Mouse (Mus musculus): Measurements from ENCODE around the gene Zmynd15. TPM values are rescaled to one million over a fixed set of nuclear protein-coding genes. Genes with fewer than 3 reads are reported as not detected.

Zmynd15 gene
- polyA plus RNA-seq, 1 experiment from 2014 or later: 1.5 TPM

GRCm38 (mm10) chr11:70511825-70512224, 52.6 kb downstream of the Zmynd15 start:
- no peak overlapping the region for H3K27ac ChIP-seq (replicated peaks)
- no peak overlapping the region for H3K4me2 ChIP-seq
- ATAC-seq (ENCODE audit: low read depth): no peak
- H3K4me1 ChIP-seq (replicated peaks): peaks cover 6% of the 10 kb centered on the region; the same call in 1 of the 2 replicates
- H3K4me3 ChIP-seq: no peak overlapping the region
- 94% methylated on average over 7 of the region's 7 CpGs for WGBS
- 0 out of 2 replicates have a peak, but pooled peaks cover 5% of the 10 kb centered on the region for H3K27me3 ChIP-seq
- no peaks in the 10 kb centered on the region for H3K9me3 ChIP-seq
- H3K36me3 ChIP-seq: no peaks in the 10 kb centered on the region
- H3K9ac ChIP-seq: no peak overlapping the region

GRCm38 (mm10) chr11:70512709-70513342, 53.6 kb downstream of the Zmynd15 start:
- Histone ChIP-seq H3K9me3 (no peaks in the 10 kb centered on the region), H3K27me3 (0 out of 2 replicates have a peak, but pooled peaks cover 5% of the 10 kb centered on the region), H3K4me2 (no peak overlapping the region), H3K4me3 (no peak overlapping the region), H3K4me1 (replicated peaks) (peaks cover 6% of the 10 kb centered on the region; the same call in 1 of the 2 replicates), H3K27ac (replicated peaks) (no peak overlapping the region), H3K9ac (no peak overlapping the region), H3K36me3 (no peaks in the 10 kb centered on the region)
- no peak for ATAC-seq (ENCODE audit: low read depth)
- 78% methylated on average over 7 of the region's 7 CpGs for WGBS

- H3K27me3 ChIP-seq: 0 out of 2 replicates have a peak, but pooled peaks cover 2% of the 10 kb centered on the region
- no peaks in the 10 kb centered on the region for H3K9me3 ChIP-seq
- H3K9ac ChIP-seq: no peak overlapping the region
- no peaks in the 10 kb centered on the region for H3K36me3 ChIP-seq
- no peak overlapping the region for H3K4me2 ChIP-seq
- 53% methylated on average over 11 of the region's 11 CpGs for WGBS
- H3K4me1 ChIP-seq (replicated peaks): peaks cover 6% of the 10 kb centered on the region; the same call in 1 of the 2 replicates
- no peak overlapping the region for H3K4me3 ChIP-seq
- H3K27ac ChIP-seq (replicated peaks): no peak overlapping the region
- ATAC-seq (ENCODE audit: low read depth): 0 out of 2 replicates have a peak, but pooled peaks have one; percentile 34
Observed at GRCm38 (mm10) chr11:70513520-70513919, 54.3 kb downstream of the Zmynd15 start.

- H3K4me2 ChIP-seq: no peak within 1 kb of the TSS
- no peak within 1 kb of the TSS for H3K9ac ChIP-seq
- 87% methylated on average over 7 of the region's 7 CpGs for WGBS
- peaks cover 6% of the 10 kb centered on the region; the same call in 1 of the 2 replicates for H3K4me1 ChIP-seq (replicated peaks)
- no peak within 1 kb of the TSS for H3K4me3 ChIP-seq
- H3K27ac ChIP-seq (replicated peaks): no peak within 1 kb of the TSS
- 0 out of 2 replicates have a peak, but pooled peaks cover 4% of the 10 kb centered on the region for H3K27me3 ChIP-seq
- no peaks in the 10 kb centered on the region for H3K9me3 ChIP-seq
- no peak for ATAC-seq (ENCODE audit: low read depth)
- H3K36me3 ChIP-seq: no peaks in the 10 kb centered on the region
Observed at GRCm38 (mm10) chr11:70514288-70514687, 55.1 kb downstream of the Zmynd15 start, which contains the start of gene Vmo1. Vmo1 (minus strand) TSS chr11:70514616.

Small RNA genes within 50 kb of the gene (microRNA-seq; reads per million reads assigned to microRNA genes)
- not detected for gene Mir7115

Other genes with a start within 250 kb of the Zmynd15 start
- 3.0 and 3.4 TPM in 2 replicates for gene Slc16a11, start 246.7 kb upstream of the Zmynd15 start, polyA plus RNA-seq (2015; fragmentation: Nextera tagmentation; extraction: Ambion mirVana)
- gene Slc16a13, start 238.4 kb upstream of the Zmynd15 start, polyA plus RNA-seq (2015; fragmentation: Nextera tagmentation; extraction: Ambion mirVana): 14.7 and 15.8 TPM in 2 replicates
- 6.0 and 6.1 TPM in 2 replicates for gene Bcl6b, start 229.6 kb upstream of the Zmynd15 start, polyA plus RNA-seq (2015; fragmentation: Nextera tagmentation; extraction: Ambion mirVana)
- 161 and 174 TPM in 2 replicates for gene 0610010K14Rik, start 221.5 kb upstream of the Zmynd15 start, polyA plus RNA-seq (2015; fragmentation: Nextera tagmentation; extraction: Ambion mirVana)
- gene Gm21988, start 219.6 kb upstream of the Zmynd15 start, polyA plus RNA-seq (2015; fragmentation: Nextera tagmentation; extraction: Ambion mirVana): 17.0 and 18.3 TPM in 2 replicates
- 362 and 382 TPM in 2 replicates for gene Rnasek, start 219.6 kb upstream of the Zmynd15 start, polyA plus RNA-seq (2015; fragmentation: Nextera tagmentation; extraction: Ambion mirVana)
- 2.5 and 2.6 TPM in 2 replicates for gene Alox12, start 204.1 kb upstream of the Zmynd15 start, polyA plus RNA-seq (2015; fragmentation: Nextera tagmentation; extraction: Ambion mirVana)
- not detected in 2 replicates for gene Alox12e, start 136.8 kb upstream of the Zmynd15 start, polyA plus RNA-seq (2015; fragmentation: Nextera tagmentation; extraction: Ambion mirVana)
- gene Alox15, start 107.4 kb upstream of the Zmynd15 start, polyA plus RNA-seq (2015; fragmentation: Nextera tagmentation; extraction: Ambion mirVana): 0.28 TPM in 1 of 2 replicates, not detected in the other
- gene Pelp1, start 49.4 kb upstream of the Zmynd15 start, polyA plus RNA-seq (2015; fragmentation: Nextera tagmentation; extraction: Ambion mirVana): 31.9 and 32.6 TPM in 2 replicates
- gene Arrb2, start 26.8 kb upstream of the Zmynd15 start, polyA plus RNA-seq (2015; fragmentation: Nextera tagmentation; extraction: Ambion mirVana): 43.8 and 46.6 TPM in 2 replicates
- 45.3 and 46.0 TPM in 2 replicates for gene Med11, start 7.5 kb upstream of the Zmynd15 start, polyA plus RNA-seq (2015; fragmentation: Nextera tagmentation; extraction: Ambion mirVana)
- 7.2 and 8.9 TPM in 2 replicates for gene Cxcl16, start 551 bp downstream of the Zmynd15 start, polyA plus RNA-seq (2015; fragmentation: Nextera tagmentation; extraction: Ambion mirVana)
- 0.52 and 1.8 TPM in 2 replicates for gene Tm4sf5, start 45.8 kb downstream of the Zmynd15 start, polyA plus RNA-seq (2015; fragmentation: Nextera tagmentation; extraction: Ambion mirVana)
- gene Vmo1, start 55.2 kb downstream of the Zmynd15 start, polyA plus RNA-seq (2015; fragmentation: Nextera tagmentation; extraction: Ambion mirVana): 0.31 TPM in 1 of 2 replicates, not detected in the other
- 0.42 and 0.52 TPM in 2 replicates for gene Gltpd2, start 59.8 kb downstream of the Zmynd15 start, polyA plus RNA-seq (2015; fragmentation: Nextera tagmentation; extraction: Ambion mirVana)
- gene Psmb6, start 65.9 kb downstream of the Zmynd15 start, polyA plus RNA-seq (2015; fragmentation: Nextera tagmentation; extraction: Ambion mirVana): 814 and 884 TPM in 2 replicates
- gene Gm40193, start 73.5 kb downstream of the Zmynd15 start, polyA plus RNA-seq (2015; fragmentation: Nextera tagmentation; extraction: Ambion mirVana): not detected in 2 replicates
- gene Pld2, start 80.6 kb downstream of the Zmynd15 start, polyA plus RNA-seq (2015; fragmentation: Nextera tagmentation; extraction: Ambion mirVana): 7.4 and 8.8 TPM in 2 replicates
- 18.0 TPM in 2 replicates for gene Mink1, start 103.4 kb downstream of the Zmynd15 start, polyA plus RNA-seq (2015; fragmentation: Nextera tagmentation; extraction: Ambion mirVana)
- not detected in 2 replicates for gene 4930544D05Rik, start 156.4 kb downstream of the Zmynd15 start, polyA plus RNA-seq (2015; fragmentation: Nextera tagmentation; extraction: Ambion mirVana)
- 0.38 TPM in 1 of 2 replicates, not detected in the other for gene Chrne, start 159.8 kb downstream of the Zmynd15 start, polyA plus RNA-seq (2015; fragmentation: Nextera tagmentation; extraction: Ambion mirVana)
- 0.14 and 0.45 TPM in 2 replicates for gene Gp1ba, start 179.7 kb downstream of the Zmynd15 start, polyA plus RNA-seq (2015; fragmentation: Nextera tagmentation; extraction: Ambion mirVana)
- gene Rnf167, start 187.8 kb downstream of the Zmynd15 start, polyA plus RNA-seq (2015; fragmentation: Nextera tagmentation; extraction: Ambion mirVana): 101 and 106 TPM in 2 replicates
- gene Slc25a11, start 188.0 kb downstream of the Zmynd15 start, polyA plus RNA-seq (2015; fragmentation: Nextera tagmentation; extraction: Ambion mirVana): 150 and 153 TPM in 2 replicates
- 970 and 979 TPM in 2 replicates for gene Pfn1, start 195.2 kb downstream of the Zmynd15 start, polyA plus RNA-seq (2015; fragmentation: Nextera tagmentation; extraction: Ambion mirVana)
- 9.4 and 14.9 TPM in 2 replicates for gene Eno3, start 197.8 kb downstream of the Zmynd15 start, polyA plus RNA-seq (2015; fragmentation: Nextera tagmentation; extraction: Ambion mirVana)
- 169 and 172 TPM in 2 replicates for gene Spag7, start 210.0 kb downstream of the Zmynd15 start, polyA plus RNA-seq (2015; fragmentation: Nextera tagmentation; extraction: Ambion mirVana)
- gene Camta2, start 228.7 kb downstream of the Zmynd15 start, polyA plus RNA-seq (2015; fragmentation: Nextera tagmentation; extraction: Ambion mirVana): 16.9 and 19.5 TPM in 2 replicates
- gene Inca1, start 240.7 kb downstream of the Zmynd15 start, polyA plus RNA-seq (2015; fragmentation: Nextera tagmentation; extraction: Ambion mirVana): 0.75 and 1.1 TPM in 2 replicates
- 1.5 TPM in 2 replicates for gene Kif1c, start 241.1 kb downstream of the Zmynd15 start, polyA plus RNA-seq (2015; fragmentation: Nextera tagmentation; extraction: Ambion mirVana)

Data from neural tube, embryonic 13.5 days (tissue).